Mouse (Mus musculus) MEL (cell line): ENCODE measurements around the gene 4930578G10Rik. TPM values are rescaled to one million over a fixed set of nuclear protein-coding genes. Genes with fewer than 3 reads are reported as not detected.

Source experiments
- DNase-seq: peaks from one replicate; pipeline ENCODE4 v3.0.0; 2011; ENCODE audit warnings: low read depth, low spot score
- H3K27ac ChIP-seq: 2 replicates; pipeline ENCODE4 v1.5.1; 2012; ENCODE audit warnings: low read depth, mild to moderate bottlenecking, control low read depth, low read length, moderate library complexity; ENCODE audit not compliant: control insufficient read depth
- H3K27me3 ChIP-seq, 2 experiments: fragments of 150-350 bp in 1 of 2; sonication (generic) in 1 of 2; 2 replicates each; pipeline ENCODE4 v1.6.1; 2012; ENCODE audit warnings: low read length in 2 of 2, mild to moderate bottlenecking in 2 of 2, improper control_type of control experiment in 1 of 2, moderate library complexity in 1 of 2; ENCODE audit not compliant: insufficient read depth in 2 of 2, control insufficient read depth in 1 of 2
- H3K36me3 ChIP-seq, 2 experiments: 2 replicates each; pipeline ENCODE4 v1.6.1; 2012 to 2014; ENCODE audit warnings: low read length in 2 of 2, improper control_type of control experiment in 1 of 2, inconsistent platforms in 1 of 2, mild to moderate bottlenecking in 1 of 2; ENCODE audit not compliant: insufficient read depth in 2 of 2, control insufficient read depth in 1 of 2
- H3K4me1 ChIP-seq, 2 experiments: fragments of 150-350 bp in 1 of 2; sonication (generic) in 1 of 2; 2 replicates each; pipeline ENCODE4 v1.6.1; 2012; ENCODE audit warnings: low read length in 2 of 2, improper control_type of control experiment in 1 of 2, mild to moderate bottlenecking in 1 of 2; ENCODE audit not compliant: insufficient read depth in 2 of 2, control insufficient read depth in 1 of 2
- H3K4me3 ChIP-seq, 2 experiments: fragments of 150-350 bp in 1 of 2; sonication (generic) in 1 of 2; 2 replicates each; pipeline ENCODE4 v1.5.1; 2012; ENCODE audit warnings: low read depth in 2 of 2, low read length in 2 of 2, mild to moderate bottlenecking in 2 of 2, moderate library complexity in 2 of 2, control low read depth in 1 of 2, improper control_type of control experiment in 1 of 2; ENCODE audit not compliant: control insufficient read depth in 1 of 2, insufficient read depth in 1 of 2
- H3K79me2 ChIP-seq: 2 replicates; pipeline ENCODE4 v1.6.1; 2012; ENCODE audit warnings: mild to moderate bottlenecking, low read length, moderate library complexity; ENCODE audit not compliant: control insufficient read depth, poor library complexity, insufficient read depth
- H3K9ac ChIP-seq: 2 replicates; pipeline ENCODE4 v1.6.1; 2012; ENCODE audit warnings: low read depth, mild to moderate bottlenecking, control low read depth, low read length, moderate library complexity; ENCODE audit not compliant: control insufficient read depth, poor library complexity, severe bottlenecking
- H3K9me3 ChIP-seq: fragments of 150-350 bp; sonication (generic); replicated peaks from 2 replicates; pipeline ENCODE4 v1.6.1; 2012; ENCODE audit warnings: mild to moderate bottlenecking, low read length, improper control_type of control experiment, moderate library complexity; ENCODE audit not compliant: insufficient read depth
- BHLHE40 ChIP-seq: IDR thresholded peaks from 2 replicates; pipeline ENCODE4 v1.6.1; 2012; ENCODE audit warnings: low read depth, mild to moderate bottlenecking, inconsistent platforms, low read length, improper control_type of control experiment, borderline replicate concordance
- CHD1 ChIP-seq: IDR thresholded peaks from 2 replicates; pipeline ENCODE4 v1.6.1; 2012; ENCODE audit warnings: low read depth, mild to moderate bottlenecking, inconsistent platforms, low read length, improper control_type of control experiment
- CHD2 ChIP-seq: IDR thresholded peaks from 2 replicates; pipeline ENCODE4 v1.6.1; 2011; ENCODE audit warnings: low read length, improper control_type of control experiment
- CTCF ChIP-seq, 3 experiments: IDR thresholded peaks in 2 of 3; conservative IDR thresholded peaks in 1 of 3; 2 replicates each; pipeline ENCODE4 v1.5.1; 2011 to 2012; ENCODE audit warnings: low read length in 3 of 3, low read depth in 2 of 3, mild to moderate bottlenecking in 2 of 3, improper control_type of control experiment in 1 of 3, inconsistent platforms in 1 of 3, mixed read lengths in 1 of 3, moderate library complexity in 1 of 3; ENCODE audit not compliant: control insufficient read depth in 1 of 3, insufficient read depth in 1 of 3, poor library complexity in 1 of 3, severe bottlenecking in 1 of 3
- E2F4 ChIP-seq: IDR thresholded peaks from 2 replicates; pipeline ENCODE4 v1.6.1; 2011; ENCODE audit warnings: low read depth, low read length, improper control_type of control experiment, borderline replicate concordance
- ELF1 ChIP-seq: IDR thresholded peaks from 2 replicates; pipeline ENCODE4 v1.6.1; 2014; ENCODE audit warnings: low read depth, mild to moderate bottlenecking, inconsistent platforms, low read length, improper control_type of control experiment, moderate library complexity
- ETS1 ChIP-seq: IDR thresholded peaks from 2 replicates; pipeline ENCODE4 v1.6.1; 2012; ENCODE audit warnings: low read depth, mild to moderate bottlenecking, inconsistent platforms, low read length, improper control_type of control experiment, moderate library complexity
- GATA1 ChIP-seq: IDR thresholded peaks from 2 replicates; pipeline ENCODE4 v1.6.1; 2011; ENCODE audit warnings: low read depth, low read length, improper control_type of control experiment
- HCFC1 ChIP-seq: IDR thresholded peaks from 2 replicates; pipeline ENCODE4 v1.6.1; 2012; ENCODE audit warnings: low read depth, mild to moderate bottlenecking, inconsistent platforms, low read length, improper control_type of control experiment, moderate library complexity
- KAT2A ChIP-seq: conservative IDR thresholded peaks from 2 replicates; pipeline ENCODE4 v1.6.1; 2012; ENCODE audit warnings: low read depth, low read length, improper control_type of control experiment, inconsistent platforms
- MAX ChIP-seq: IDR thresholded peaks from 2 replicates; pipeline ENCODE4 v1.6.1; 2011; ENCODE audit warnings: low read length, improper control_type of control experiment
- MAZ ChIP-seq: IDR thresholded peaks from 2 replicates; pipeline ENCODE4 v1.6.1; 2012; ENCODE audit warnings: low read depth, mild to moderate bottlenecking, inconsistent platforms, low read length, improper control_type of control experiment
- MEF2A ChIP-seq: IDR thresholded peaks from 2 replicates; pipeline ENCODE4 v1.6.1; 2014; ENCODE audit warnings: low read depth, mild to moderate bottlenecking, inconsistent platforms, low read length, improper control_type of control experiment; ENCODE audit not compliant: poor library complexity, insufficient replicate concordance, severe bottlenecking; ENCODE audit errors: extremely low read depth
- POLR2A ChIP-seq, 2 experiments: IDR thresholded peaks; 2 replicates each; pipeline ENCODE4 v1.6.1; 2011 to 2012; ENCODE audit warnings: low read length in 2 of 2, mild to moderate bottlenecking in 2 of 2, control low read depth in 1 of 2, improper control_type of control experiment in 1 of 2, low read depth in 1 of 2, moderate library complexity in 1 of 2; ENCODE audit not compliant: control insufficient read depth in 1 of 2, insufficient read depth in 1 of 2, poor library complexity in 1 of 2
- POLR2AphosphoS2 ChIP-seq: IDR thresholded peaks from 2 replicates; pipeline ENCODE4 v1.6.1; 2011; ENCODE audit warnings: low read length, improper control_type of control experiment
- POLR2AphosphoS5 ChIP-seq: IDR thresholded peaks from 2 replicates; pipeline ENCODE4 v1.6.1; 2012; ENCODE audit warnings: low read depth, borderline replicate concordance, mild to moderate bottlenecking, inconsistent platforms, low read length, moderate library complexity, mixed read lengths
- RAD21 ChIP-seq: IDR thresholded peaks from 2 replicates; pipeline ENCODE4 v1.6.1; 2011; ENCODE audit warnings: mild to moderate bottlenecking, low read depth, low read length, improper control_type of control experiment
- RCOR1 ChIP-seq: IDR thresholded peaks from 2 replicates; pipeline ENCODE4 v1.6.1; 2012; ENCODE audit warnings: low read depth, mild to moderate bottlenecking, inconsistent platforms, low read length, improper control_type of control experiment
- SIN3A ChIP-seq: IDR thresholded peaks from 2 replicates; pipeline ENCODE4 v1.6.1; 2012; ENCODE audit warnings: low read length, improper control_type of control experiment, inconsistent platforms
- TAL1 ChIP-seq: IDR thresholded peaks from 2 replicates; pipeline ENCODE4 v1.6.1; 2012; ENCODE audit warnings: mild to moderate bottlenecking, inconsistent platforms, low read length, moderate library complexity, mixed read lengths
- TBP ChIP-seq: IDR thresholded peaks from 2 replicates; pipeline ENCODE4 v1.8.0; 2011; ENCODE audit warnings: low read depth, low read length, improper control_type of control experiment
- UBTF ChIP-seq: IDR thresholded peaks from 2 replicates; pipeline ENCODE4 v1.6.1; 2012; ENCODE audit warnings: low read depth, mild to moderate bottlenecking, inconsistent platforms, low read length, improper control_type of control experiment, moderate library complexity, borderline replicate concordance; ENCODE audit not compliant: insufficient read depth
- USF2 ChIP-seq, 2 experiments: IDR thresholded peaks; 2 replicates each; pipeline ENCODE4 v1.6.1; 2011 to 2012; ENCODE audit warnings: improper control_type of control experiment in 2 of 2, low read length in 2 of 2, borderline replicate concordance in 1 of 2, inconsistent platforms in 1 of 2, low read depth in 1 of 2, mild to moderate bottlenecking in 1 of 2; ENCODE audit not compliant: insufficient read depth in 1 of 2
- ZC3H11A ChIP-seq: IDR thresholded peaks from 2 replicates; pipeline ENCODE4 v1.6.1; 2012; ENCODE audit warnings: low read depth, mild to moderate bottlenecking, inconsistent platforms, low read length, improper control_type of control experiment
- polyA plus RNA-seq, 2 experiments: library from polyadenylated mRNA; stranded (reverse) in 1 of 2; unstranded in 1 of 2; fragments of >175 nt in 1 of 2; fragments of >200 nt in 1 of 2; gene quantifications; 2 replicates each; pipeline versions ENCODE4 v1.2.1 to v1.2.4; 2012; ENCODE audit warnings: low replicate concordance in 2 of 2, low read depth in 1 of 2; ENCODE audit not compliant: insufficient read length in 2 of 2, insufficient read depth in 1 of 2, missing spikeins in 1 of 2
- total RNA-seq: library from RNA; depleted of rRNA; stranded (reverse); fragments of 300-350 nt; gene quantifications from 2 replicates; pipeline ENCODE4 v1.2.3, GENCODE M21; 2012

Gene 4930578G10Rik
- total and polyA plus RNA-seq, 3 experiments, result not detected

DNA sequence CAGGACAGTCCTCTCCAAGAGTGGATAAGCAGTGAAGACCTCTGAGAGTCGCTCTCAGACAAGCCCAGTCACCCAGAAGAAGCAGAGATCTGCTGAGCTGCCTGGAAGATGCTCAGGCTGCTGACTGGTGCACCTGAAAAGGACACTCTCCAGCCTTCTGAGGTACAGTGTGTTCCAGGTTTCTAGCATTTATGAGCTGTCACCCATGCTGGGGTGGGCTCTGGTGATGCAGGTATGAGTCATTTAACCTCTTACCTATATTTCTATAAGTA, 145.3 kb downstream of the 4930578G10Rik start:
- TF ChIP-seq CTCF (IDR thresholded peaks at IDR 0.05 in 2 of 3, conservative IDR thresholded peaks at IDR 0.05 in 1 of 3; ENCODE audit: control insufficient read depth in 1 of 3, insufficient read depth in 1 of 3, low read depth in 2 of 3, low read length in 3 of 3, poor library complexity in 1 of 3, severe bottlenecking in 1 of 3) (no peak), TBP (no peak), RCOR1 (no peak), ELF1 (no peak), HCFC1 (no peak), KAT2A (no peak), RAD21 (no peak), UBTF (no peak), GATA1 (no peak), BHLHE40 (no peak), ETS1 (no peak), MAZ (no peak), CHD2 (no peak), POLR2AphosphoS5 (no peak), USF2 (IDR thresholded peaks at IDR 0.05; ENCODE audit: borderline replicate concordance in 1 of 2, insufficient read depth in 1 of 2, low read depth in 1 of 2, low read length in 2 of 2) (no peak)
- Histone ChIP-seq H3K36me3 (peaks cover 0 to 5% of the 10 kb centered on the region in 2 experiments; a peak in 2 of 4 replicates), H3K4me3 (0 out of 4 replicates have a peak overlapping the region, but pooled peaks of 1 of the 2 experiments have one; percentile 4), H3K27me3 (no peaks in the 10 kb centered on the region; a peak in 1 of 4 replicates), H3K27ac (no peak overlapping the region), H3K79me2 (no peaks in the 10 kb centered on the region), H3K9me3 (no peaks in the 10 kb centered on the region), H3K4me1 (no peaks in the 10 kb centered on the region; a peak in 2 of 4 replicates), H3K9ac (no peak overlapping the region)
- no peak for DNase-seq

DNA sequence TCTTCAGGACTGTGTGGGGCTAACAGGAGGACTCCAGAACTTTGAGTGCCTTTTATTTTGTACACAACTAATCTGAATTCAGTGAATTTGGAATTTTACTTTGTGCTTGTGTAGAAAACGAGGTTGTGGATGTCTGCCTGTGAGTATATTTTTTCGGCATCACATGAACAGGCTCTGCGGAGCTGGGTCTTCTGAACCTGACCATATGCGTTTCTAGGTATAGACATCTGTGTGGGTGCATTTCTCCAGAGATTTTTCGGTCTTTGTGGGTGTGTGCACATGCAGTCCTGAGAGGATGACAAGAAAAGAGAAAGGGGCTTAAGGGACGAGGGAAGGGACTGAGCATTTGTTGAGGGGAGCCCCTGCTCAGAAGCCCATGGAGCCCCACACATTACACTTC, 151.6 kb downstream of the 4930578G10Rik start:
- H3K36me3 ChIP-seq, result no peaks in the 10 kb centered on the region
- no peak overlapping the region for H3K27ac ChIP-seq
- no peak overlapping the region for H3K4me3 ChIP-seq
- peaks cover 1 to 3% of the 10 kb centered on the region in 2 experiments; a peak in 3 of 4 replicates for H3K27me3 ChIP-seq
- no peak for DNase-seq
- no peaks in the 10 kb centered on the region for H3K4me1 ChIP-seq
- H3K9ac ChIP-seq, result no peak overlapping the region
- no peak for TF ChIP-seq SIN3A
- TF ChIP-seq E2F4, result no peak
- no peak for TF ChIP-seq MAX
- no peak for TF ChIP-seq GATA1
- no peak for TF ChIP-seq POLR2AphosphoS2
- no peak for TF ChIP-seq MAZ
- no peak for TF ChIP-seq ZC3H11A
- TF ChIP-seq CHD1, result no peak
- TF ChIP-seq BHLHE40, result no peak
- TF ChIP-seq POLR2A (IDR thresholded peaks at IDR 0.05; ENCODE audit: control insufficient read depth in 1 of 2, insufficient read depth in 1 of 2, low read depth in 1 of 2, low read length in 2 of 2, poor library complexity in 1 of 2), result no peak
- TF ChIP-seq MEF2A, result no peak
- no peak for TF ChIP-seq TAL1
- TF ChIP-seq, all 39 proteins: peak for 0
- Histone ChIP-seq H3K9me3 (no peaks in the 10 kb centered on the region), H3K79me2 (no peaks in the 10 kb centered on the region)
